Mouse (Mus musculus) embryo, embryonic 11 days (tissue): ENCODE data around the gene Cdk5.

ENCODE experiments used
- DNase-seq: peaks from one replicate; pipeline ENCODE4 v3.0.0-alpha.2; 2015

Gene Cdk5

DNA sequence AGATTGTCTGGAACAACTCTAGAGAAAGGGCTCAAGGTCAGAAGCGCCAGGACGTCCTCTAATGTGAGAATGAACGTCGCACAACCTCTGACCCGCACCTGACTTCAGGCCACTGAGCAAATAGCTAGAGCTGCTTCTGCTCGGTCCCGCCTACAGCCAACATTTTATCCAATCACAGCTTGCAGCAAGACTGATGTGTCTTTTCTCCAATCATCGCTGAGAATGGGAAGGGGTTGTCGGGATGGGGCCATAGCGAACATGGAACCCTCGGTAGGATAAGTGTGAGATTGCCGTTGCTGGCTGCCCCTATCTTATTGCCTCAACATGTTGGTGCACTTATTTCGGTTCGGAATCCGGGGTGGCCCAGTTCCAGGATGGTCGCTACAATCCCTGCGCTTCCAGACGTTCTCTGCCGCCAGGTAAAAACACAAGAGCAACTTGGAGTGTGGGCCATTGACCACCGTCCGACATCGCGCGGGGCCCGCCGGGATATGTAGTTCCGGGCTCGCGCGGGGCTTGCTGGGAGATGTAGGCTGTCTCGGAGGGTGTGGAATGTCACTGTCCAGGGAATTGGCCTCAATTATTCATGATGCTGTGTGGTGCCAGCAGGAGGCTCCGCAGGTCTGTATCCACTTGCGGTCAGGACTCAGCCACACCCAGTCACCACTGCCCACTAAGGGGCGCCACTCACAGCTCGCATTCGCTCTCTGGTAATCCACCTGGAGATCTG lies 29.0 kb downstream of the Cdk5 start:
- DNase-seq, result peak; percentile 96

DNA sequence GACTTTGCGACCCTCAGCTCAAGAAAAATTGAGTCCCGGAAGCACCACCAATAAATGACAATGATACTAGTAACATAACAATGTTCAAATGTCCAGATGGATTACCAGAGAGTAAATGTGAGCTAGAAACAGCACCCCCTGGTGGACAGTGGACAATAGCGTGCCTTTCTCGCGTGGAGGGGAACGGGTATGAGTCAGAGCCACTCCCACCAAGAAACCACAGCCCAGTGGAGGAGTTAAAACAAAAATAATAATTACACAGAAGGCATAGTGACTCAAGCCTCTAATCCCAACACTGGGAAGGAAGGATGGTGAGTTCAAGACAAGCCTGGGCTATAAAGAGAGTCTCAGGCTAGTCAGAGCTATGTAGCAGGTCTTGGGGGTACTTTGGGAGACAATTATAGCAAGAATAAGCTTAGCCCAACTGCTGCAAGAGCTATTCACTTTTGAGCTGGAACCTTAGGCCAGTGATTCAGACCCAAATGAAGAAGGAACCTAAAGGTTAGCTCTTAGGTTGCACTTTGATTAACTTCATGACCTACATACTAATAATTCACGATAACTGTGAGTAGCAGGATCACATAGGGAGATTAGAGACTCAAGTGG lies 29.8 kb downstream of the Cdk5 start, which contains the start of gene Abcb8:
Gene Abcb8 (plus strand): TSS at position 272 of the 606 bp plus-strand sequence.
- peak; percentile 89 for DNase-seq

DNA sequence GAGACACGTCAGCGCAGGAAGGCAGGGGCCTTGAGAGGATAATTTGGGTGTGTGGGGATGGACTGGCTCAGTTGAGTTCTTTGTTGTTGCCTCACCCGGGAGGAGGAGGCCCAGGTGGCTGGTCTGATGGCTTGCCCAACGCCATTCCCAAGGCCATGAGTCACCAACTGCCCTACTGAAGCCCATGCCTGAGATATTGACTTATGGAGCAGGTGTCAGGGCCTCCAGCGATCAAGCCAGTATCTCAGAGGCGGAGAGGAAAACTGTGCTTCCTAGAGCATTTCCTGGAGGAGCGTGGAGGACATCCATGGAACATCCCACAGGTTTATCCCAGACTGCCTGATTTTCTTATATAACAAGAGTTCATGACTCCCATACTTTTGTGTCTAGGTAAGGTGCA lies 30.6 kb downstream of the Cdk5 start:
- DNase-seq, result no peak

DNA sequence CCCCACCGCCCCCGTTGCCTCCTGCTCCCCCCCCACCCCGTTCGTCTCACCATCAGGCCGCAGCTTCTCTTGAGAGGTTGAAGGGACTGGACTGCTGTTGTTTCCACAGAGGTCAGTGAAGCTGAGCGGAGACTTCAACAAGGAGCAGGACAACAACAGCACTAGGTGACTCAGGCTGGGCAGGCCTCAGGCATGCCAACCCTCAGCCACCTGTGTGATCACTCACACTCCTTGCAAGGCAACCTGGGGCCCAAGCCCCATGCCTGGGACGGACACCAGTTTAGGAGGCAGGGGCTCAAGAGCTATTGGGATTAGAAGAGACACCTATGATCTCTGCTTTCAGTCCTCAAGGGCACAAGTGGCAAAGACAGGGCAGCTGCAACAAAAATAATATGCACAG lies 31.5 kb downstream of the Cdk5 start, which contains the start of gene Atg9b:
Gene Atg9b (minus strand): TSS at position 280 of the 400 bp plus-strand sequence.
- no peak for DNase-seq

DNA sequence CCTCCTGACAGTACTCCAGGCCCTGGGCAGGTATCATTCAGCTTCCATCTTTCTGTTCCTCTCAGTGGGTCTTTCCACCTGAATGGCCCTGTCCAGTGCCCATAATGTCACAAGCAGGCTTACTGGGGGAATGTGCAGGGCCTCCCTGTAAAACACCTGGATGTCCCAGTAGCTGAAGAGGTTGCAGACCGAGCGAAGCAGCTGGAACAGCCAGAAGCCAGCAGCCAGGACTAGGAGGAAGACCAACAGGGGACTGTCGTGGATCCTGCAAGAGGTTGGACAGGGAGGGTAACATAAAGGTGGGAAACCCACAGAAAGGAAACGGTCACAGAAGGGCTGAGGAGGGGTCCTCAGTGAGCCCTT lies 33.7 kb downstream of the Cdk5 start:
- DNase-seq, result no peak

GRCm38 (mm10) chr5:24389011-24389657 lies 34.2 kb downstream of the Cdk5 start:
- peak; percentile 70 for DNase-seq

- DNase-seq, result no peak
These were observed 34.9 kb downstream of the Cdk5 start for GRCm38 (mm10) chr5:24388246-24388915.

GRCm38 (mm10) chr5:24387264-24388241 lies 35.8 kb downstream of the Cdk5 start:
- peak; percentile 75 for DNase-seq

DNA sequence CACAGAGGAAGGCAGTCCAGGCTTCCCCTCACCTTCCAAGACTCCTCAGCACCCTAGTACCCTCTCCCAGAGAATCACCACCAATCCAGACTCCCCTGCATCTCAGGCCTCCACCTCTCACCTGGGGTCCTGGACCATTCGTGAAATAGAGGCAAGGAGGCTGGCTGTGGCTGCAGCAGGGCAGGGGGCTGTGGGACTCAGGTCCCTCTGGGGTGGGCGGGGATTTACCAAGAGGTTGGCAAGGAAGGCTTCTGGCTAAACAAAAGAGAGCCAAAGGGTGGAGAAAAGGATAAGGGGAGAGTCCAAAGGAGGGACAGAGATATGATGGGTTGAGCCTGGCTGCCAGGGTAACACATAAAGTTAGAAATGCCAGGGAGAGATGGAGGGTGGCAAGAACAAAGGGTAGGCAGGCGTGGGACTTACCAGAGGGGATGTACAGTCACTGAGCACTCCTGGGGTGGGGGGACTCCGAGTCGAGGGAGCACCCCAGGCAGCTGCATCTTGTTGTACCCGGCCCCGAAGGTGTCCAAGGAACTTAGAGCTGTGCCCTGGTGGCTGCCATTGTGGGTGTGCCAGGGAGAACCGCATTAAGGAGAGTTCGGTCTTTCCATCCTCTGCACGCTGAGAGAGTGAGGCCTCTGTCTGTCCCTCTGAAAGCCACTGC lies 37.3 kb downstream of the Cdk5 start:
- DNase-seq, result no peak

DNA sequence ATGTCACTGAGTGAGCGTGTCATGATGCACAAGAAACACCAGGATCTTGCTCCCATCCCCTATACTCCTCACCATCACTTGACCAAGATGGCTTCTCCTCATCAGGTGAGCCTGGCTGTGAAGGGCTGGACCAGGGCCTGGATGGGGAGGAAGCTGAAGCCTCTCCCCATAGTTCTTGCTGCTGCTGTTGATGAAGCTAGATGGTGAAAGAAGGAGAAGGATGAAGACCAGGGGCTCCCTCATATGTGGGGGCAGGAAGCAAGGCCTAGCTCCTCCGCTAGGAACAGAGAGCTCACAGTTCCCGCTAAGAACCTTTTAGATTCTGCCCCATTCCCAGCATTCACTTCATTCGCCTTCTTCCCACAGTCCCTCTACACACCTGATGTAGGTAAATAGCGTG lies 38.0 kb downstream of the Cdk5 start:
- DNase-seq, result no peak

- no peak for DNase-seq
These were observed 38.9 kb downstream of the Cdk5 start for GRCm38 (mm10) chr5:24384407-24384806.

DNA sequence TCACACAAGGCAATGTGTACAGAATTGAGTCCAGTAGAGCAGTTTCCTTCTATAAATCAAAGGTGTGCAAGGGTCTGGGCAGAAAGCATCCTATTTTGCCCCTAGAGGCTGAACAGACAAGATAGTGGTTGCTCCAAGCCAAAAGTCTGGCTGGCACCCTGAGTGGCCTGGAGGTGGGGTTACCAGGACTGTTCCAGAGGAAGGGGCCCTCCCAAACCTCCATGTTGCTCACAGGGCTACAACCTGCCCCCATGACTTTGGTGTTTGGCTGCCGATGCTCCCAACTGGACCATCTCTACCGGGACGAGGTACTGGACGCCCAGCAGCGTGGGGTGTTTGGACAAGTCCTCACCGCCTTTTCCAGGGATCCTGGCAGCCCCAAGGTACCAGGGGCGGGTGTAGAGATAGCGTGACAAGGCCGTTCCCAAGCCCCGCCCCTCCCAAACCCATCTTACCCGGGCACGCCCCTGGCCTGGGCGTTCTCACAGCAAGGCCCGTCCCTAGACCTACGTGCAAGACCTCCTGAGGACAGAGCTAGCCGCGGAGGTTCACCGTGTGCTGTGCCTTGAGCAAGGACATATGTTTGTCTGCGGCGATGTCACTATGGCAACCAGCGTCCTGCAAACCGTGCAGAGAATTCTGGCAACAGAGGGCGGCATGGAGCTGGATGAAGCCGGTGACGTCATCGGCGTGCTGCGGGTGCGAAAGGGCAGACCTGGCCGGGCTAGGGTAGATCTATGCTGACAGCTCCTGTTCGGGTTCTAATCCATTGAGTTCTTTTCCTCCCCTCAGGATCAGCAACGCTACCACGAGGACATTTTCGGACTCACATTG lies 40.1 kb downstream of the Cdk5 start:
- DNase-seq, result peak; percentile 96

GRCm38 (mm10) chr5:24381988-24382387 lies 41.3 kb downstream of the Cdk5 start:
- DNase-seq, result no peak

GRCm38 (mm10) chr5:24381486-24381885 lies 41.8 kb downstream of the Cdk5 start:
- DNase-seq, result no peak

DNA sequence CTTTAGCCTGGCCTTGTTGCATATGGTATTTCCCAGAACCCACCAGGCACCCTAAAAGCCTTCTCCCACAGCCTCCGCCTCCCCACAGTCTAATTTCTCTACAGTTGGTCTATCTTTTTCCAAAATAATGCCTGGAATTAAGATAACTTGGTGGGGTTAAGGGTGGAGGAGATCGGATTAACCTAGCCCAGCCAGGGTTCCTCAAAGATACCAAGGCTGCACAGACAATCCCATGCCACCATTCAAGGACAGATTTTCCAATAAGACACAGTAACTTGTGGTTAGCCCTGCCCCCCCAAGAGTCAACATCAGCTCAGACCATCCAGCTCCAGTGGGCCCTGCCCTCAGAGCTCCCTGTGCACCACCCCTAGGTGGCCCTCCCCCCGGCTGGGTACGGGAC lies 42.8 kb downstream of the Cdk5 start:
- no peak for DNase-seq

DNA sequence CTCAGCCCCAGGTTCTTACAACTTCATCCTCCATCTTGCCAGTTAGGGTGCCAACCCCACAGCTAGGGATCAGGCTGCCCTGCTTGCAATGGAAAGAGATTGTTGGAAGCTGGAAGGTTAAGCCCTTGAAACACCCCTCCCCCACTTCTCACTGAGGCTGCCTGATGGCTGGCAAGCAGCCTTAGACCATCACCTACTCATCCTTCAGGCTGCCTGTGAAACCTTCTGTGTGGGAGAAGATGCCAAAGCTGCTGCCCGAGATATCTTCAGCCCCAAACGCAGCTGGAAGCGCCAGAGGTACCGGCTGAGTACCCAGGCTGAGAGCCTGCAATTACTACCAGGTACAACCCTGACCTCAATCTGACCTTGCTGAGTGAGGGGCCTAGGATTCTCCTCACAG lies 43.8 kb downstream of the Cdk5 start:
- DNase-seq, result no peak

GRCm38 (mm10) chr5:24378700-24379099 lies 44.6 kb downstream of the Cdk5 start:
- no peak for DNase-seq

DNA sequence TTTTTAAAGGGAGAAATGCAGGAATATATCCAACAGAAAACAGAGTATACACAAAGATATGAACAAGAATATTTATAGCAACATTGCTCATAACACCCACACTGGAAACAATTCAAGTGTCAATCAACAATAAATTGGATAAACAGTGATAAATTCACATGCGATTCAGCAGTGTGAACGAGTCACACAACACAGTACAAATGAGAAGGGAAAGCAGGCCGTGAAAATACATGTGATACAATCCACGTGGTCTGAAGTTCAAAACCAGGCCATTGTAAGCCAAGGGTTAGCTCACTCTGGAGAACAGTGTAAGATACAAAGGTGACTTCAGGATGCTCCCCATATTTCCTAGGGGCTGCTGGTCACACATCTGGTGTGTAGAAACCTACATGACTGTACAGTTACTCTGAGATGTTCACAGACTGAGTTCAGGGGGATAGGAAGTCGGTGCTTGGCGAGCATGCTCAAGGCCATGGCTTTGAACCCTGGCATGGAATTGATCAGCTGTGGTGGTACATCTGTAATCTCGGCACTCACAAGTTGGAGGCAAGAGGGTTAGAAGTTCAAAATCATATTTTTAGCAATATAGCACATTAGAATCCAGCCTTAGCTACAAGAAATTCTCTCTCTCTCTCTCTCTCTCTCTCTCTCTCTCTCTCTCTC lies 48.5 kb downstream of the Cdk5 start:
- no peak for DNase-seq

DNA sequence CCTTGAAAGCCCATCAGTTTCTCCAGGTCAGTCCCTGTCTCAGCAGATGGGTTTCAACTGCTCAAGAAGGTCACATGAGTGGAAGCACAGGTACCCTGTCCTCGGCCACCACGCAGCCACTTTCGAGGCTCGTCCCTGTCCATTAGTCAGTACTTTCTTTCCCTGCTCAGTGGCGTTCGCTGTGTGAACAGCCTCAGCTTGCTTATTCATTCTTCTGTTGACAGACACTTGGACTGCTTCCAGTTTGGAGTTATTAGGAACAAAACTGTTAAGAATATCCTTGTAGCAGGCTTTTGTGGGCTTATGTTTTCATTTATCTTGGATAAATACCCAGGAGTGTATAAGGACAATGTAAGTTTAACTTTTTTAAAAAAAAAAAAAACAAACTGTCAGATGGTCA lies 49.1 kb downstream of the Cdk5 start:
- no peak for DNase-seq

- DNase-seq, result no peak
These were observed 49.5 kb downstream of the Cdk5 start for GRCm38 (mm10) chr5:24373807-24374206.
